Mouse (Mus musculus) E14TG2a.4 (cell line): Measurements from ENCODE around the gene Ifnar2.

Source experiments
- CTCF ChIP-seq: conservative IDR thresholded peaks from 2 replicates; pipeline ENCODE4 v1.5.1; 2014; ENCODE audit warnings: low read length
- POU5F1 ChIP-seq: IDR thresholded peaks from 2 replicates; pipeline ENCODE4 v1.6.1; 2014; ENCODE audit warnings: low read length, borderline replicate concordance

DNA sequence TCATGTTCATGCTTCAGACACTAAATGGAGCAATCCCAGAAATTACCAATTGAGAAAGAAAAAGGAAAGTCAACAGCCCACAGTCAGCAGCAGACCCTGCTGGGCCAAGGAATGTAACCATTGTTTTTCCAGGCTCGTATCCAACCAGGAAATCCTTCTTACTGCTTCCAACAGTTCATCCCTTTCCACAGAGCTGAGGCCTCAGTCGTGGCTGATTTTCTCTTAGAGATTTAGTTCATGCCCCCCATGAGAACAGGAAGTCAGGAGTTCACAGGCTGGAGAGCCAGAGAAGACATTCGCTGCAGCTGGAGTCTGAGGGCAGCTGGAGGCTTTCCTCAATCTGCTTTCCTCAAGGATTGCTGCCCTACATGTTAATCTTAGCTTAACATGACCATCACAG lies 9.1 kb upstream of the Ifnar2 start:
- TF ChIP-seq CTCF = no peak
- no peak for TF ChIP-seq POU5F1
